Mouse (Mus musculus): ENCODE measurements around the gene Gpr153. TPM values are rescaled to one million over a fixed set of nuclear protein-coding genes. Genes with fewer than 3 reads are reported as not detected.

The Gpr153 gene
- polyA plus RNA-seq, 1 experiment, result 6.5 TPM

DNA sequence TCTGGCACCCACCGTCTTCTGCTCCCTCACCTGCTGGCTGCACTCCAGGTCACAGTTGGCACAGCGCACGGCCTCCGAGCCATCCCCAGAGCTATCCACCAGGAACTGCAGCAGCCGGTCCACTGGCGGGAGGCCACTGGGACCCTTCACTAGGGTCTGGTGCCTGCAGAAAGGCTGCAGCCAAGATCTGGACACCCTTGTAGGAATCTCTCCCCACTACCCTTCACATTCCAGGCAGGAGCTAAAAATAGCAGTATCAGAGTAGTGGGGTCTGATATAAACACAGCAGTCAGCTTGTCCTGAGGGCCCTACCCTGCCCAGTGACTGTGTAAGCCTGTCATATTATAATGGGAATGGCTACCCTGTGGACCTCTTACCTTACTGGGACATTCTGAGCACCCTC lies 43.6 kb downstream of the Gpr153 start:
- no peak overlapping the region for H3K4me3 ChIP-seq
- H3K4me2 ChIP-seq (ENCODE audit: low read depth), result no peak overlapping the region
- TF ChIP-seq POLR2AphosphoS2 (IDR thresholded peaks at IDR 0.05; ENCODE audit: insufficient read length, low read depth) (no peak), MAX (IDR thresholded peaks at IDR 0.05; ENCODE audit: low read depth) (no peak), USF1 (IDR thresholded peaks at IDR 0.05; ENCODE audit: low read depth) (no peak), SRF (IDR thresholded peaks at IDR 0.05; ENCODE audit: control insufficient read depth, insufficient read length, low read depth) (no peak), POLR2A (IDR thresholded peaks at IDR 0.05; ENCODE audit: insufficient read length, low read depth) (no peak), MYOD1 (IDR thresholded peaks at IDR 0.05; ENCODE audit: control insufficient read depth in 1 of 3, insufficient read length in 2 of 3, low read depth in 2 of 3) (no peak), TCF3 (IDR thresholded peaks at IDR 0.05; ENCODE audit: insufficient read length, low read depth) (no peak), TCF12 (IDR thresholded peaks at IDR 0.05; ENCODE audit: insufficient read depth, poor library complexity, severe bottlenecking) (no peak), E2F4 (IDR thresholded peaks at IDR 0.05; ENCODE audit: insufficient read depth) (no peak), MYOG (IDR thresholded peaks at IDR 0.05; ENCODE audit: control insufficient read depth in 1 of 3, insufficient read depth in 1 of 3, insufficient read length in 2 of 3, low read depth in 2 of 3) (no peak), REST (IDR thresholded peaks at IDR 0.05; ENCODE audit: insufficient read depth, insufficient read length) (no peak), CEBPB (IDR thresholded peaks at IDR 0.05; ENCODE audit: insufficient read depth, poor library complexity, severe bottlenecking) (no peak)
- no peaks in the 10 kb centered on the region for H3K79me2 ChIP-seq (ENCODE audit: control insufficient read depth, insufficient read depth)
- H3K36me3 ChIP-seq (ENCODE audit: control insufficient read depth, insufficient read depth), result no peaks in the 10 kb centered on the region
- H3K27me3 ChIP-seq (ENCODE audit: control insufficient read depth, insufficient read depth, insufficient read length), result peaks cover 22% of the 10 kb centered on the region
- H3ac ChIP-seq (ENCODE audit: control insufficient read depth, insufficient read length), result no peak overlapping the region

DNA sequence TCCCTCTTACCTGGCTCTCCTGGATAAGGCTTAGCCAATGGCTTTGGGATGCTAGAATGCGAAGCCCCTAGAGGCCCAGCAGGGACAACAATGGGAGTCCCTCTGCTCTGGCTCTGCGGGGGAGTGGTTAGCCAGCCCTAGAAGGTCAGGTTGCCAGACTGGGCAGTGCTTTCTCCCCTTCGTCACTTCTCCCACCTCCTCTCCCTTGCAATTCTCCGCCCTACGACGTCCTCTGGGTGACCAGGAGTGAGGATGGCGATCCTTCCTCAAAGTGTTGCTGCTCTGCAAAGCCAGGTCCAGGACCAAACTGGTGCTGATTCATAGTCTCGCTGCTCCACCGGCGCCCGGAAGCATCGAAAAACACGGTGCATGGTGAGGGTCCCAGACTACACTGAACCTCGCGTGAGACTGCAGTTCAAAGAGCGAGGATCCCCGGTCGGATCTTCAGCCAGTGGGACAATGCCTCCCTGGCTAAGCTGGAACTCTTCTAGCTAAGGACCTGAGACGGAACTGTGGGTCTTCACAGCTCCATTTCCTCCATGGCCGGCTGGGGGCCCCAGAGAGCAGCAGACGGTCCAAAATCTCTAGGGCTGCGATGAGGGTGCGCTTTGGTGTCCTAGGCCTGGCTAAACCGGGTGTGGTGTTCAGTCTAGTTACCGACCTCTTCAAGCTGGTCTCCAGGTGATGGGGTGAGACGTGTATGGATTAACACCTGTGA lies 44.6 kb downstream of the Gpr153 start, which contains the start of gene Rnf207:
Rnf207 (minus strand) TSS at position 477 of the 718 bp plus-strand sequence.
- no peak for TF ChIP-seq MYOG (IDR thresholded peaks at IDR 0.05; ENCODE audit: control insufficient read depth in 1 of 3, insufficient read depth in 1 of 3, insufficient read length in 2 of 3, low read depth in 2 of 3)
- TF ChIP-seq TCF12 (IDR thresholded peaks at IDR 0.05; ENCODE audit: insufficient read depth, poor library complexity, severe bottlenecking), result no peak
- Histone ChIP-seq H3K79me2 (ENCODE audit: control insufficient read depth, insufficient read depth) (no peaks in the 10 kb centered on the region), H3K27me3 (ENCODE audit: control insufficient read depth, insufficient read depth, insufficient read length) (peaks cover 16% of the 10 kb centered on the region), H3ac (ENCODE audit: control insufficient read depth, insufficient read length) (no peak within 1 kb of the TSS), H3K36me3 (ENCODE audit: control insufficient read depth, insufficient read depth) (no peaks in the 10 kb centered on the region), H3K4me2 (ENCODE audit: low read depth) (peak within 1 kb of the TSS; percentile 75), H3K4me3 (peak within 1 kb of the TSS; percentile 12)

DNA sequence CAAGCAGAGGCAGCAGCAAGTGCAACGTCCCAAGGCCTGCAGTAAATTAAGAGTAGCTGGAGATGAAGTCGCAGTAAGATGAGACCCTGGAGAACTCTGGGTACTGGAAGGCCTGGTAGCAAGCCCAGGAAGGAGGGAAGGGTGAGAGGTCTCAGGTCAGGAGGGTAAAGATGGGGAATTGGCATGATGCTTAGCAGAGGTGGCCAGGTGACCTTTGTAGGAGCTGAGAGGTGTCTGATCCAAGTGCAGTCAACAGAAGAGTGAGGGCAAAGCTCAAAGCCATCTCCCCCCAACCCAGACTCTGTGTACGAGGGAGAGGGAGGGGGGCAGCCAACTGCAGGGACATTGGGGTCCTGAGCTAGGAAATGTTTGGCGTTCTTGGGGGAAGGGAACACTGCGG lies 47.4 kb downstream of the Gpr153 start:
- TF ChIP-seq USF1 (IDR thresholded peaks at IDR 0.05; ENCODE audit: low read depth) (no peak), POLR2AphosphoS2 (IDR thresholded peaks at IDR 0.05; ENCODE audit: insufficient read length, low read depth) (no peak), MYOD1 (IDR thresholded peaks at IDR 0.05; ENCODE audit: control insufficient read depth in 1 of 3, insufficient read length in 2 of 3, low read depth in 2 of 3) (no peak), E2F4 (IDR thresholded peaks at IDR 0.05; ENCODE audit: insufficient read depth) (no peak), MYOG (IDR thresholded peaks at IDR 0.05; ENCODE audit: control insufficient read depth in 1 of 3, insufficient read depth in 1 of 3, insufficient read length in 2 of 3, low read depth in 2 of 3) (no peak), REST (IDR thresholded peaks at IDR 0.05; ENCODE audit: insufficient read depth, insufficient read length) (no peak), CEBPB (IDR thresholded peaks at IDR 0.05; ENCODE audit: insufficient read depth, poor library complexity, severe bottlenecking) (no peak), SRF (IDR thresholded peaks at IDR 0.05; ENCODE audit: control insufficient read depth, insufficient read length, low read depth) (no peak), POLR2A (IDR thresholded peaks at IDR 0.05; ENCODE audit: insufficient read length, low read depth) (no peak), TCF3 (IDR thresholded peaks at IDR 0.05; ENCODE audit: insufficient read length, low read depth) (no peak), TCF12 (IDR thresholded peaks at IDR 0.05; ENCODE audit: insufficient read depth, poor library complexity, severe bottlenecking) (no peak), MAX (IDR thresholded peaks at IDR 0.05; ENCODE audit: low read depth) (no peak)

DNA sequence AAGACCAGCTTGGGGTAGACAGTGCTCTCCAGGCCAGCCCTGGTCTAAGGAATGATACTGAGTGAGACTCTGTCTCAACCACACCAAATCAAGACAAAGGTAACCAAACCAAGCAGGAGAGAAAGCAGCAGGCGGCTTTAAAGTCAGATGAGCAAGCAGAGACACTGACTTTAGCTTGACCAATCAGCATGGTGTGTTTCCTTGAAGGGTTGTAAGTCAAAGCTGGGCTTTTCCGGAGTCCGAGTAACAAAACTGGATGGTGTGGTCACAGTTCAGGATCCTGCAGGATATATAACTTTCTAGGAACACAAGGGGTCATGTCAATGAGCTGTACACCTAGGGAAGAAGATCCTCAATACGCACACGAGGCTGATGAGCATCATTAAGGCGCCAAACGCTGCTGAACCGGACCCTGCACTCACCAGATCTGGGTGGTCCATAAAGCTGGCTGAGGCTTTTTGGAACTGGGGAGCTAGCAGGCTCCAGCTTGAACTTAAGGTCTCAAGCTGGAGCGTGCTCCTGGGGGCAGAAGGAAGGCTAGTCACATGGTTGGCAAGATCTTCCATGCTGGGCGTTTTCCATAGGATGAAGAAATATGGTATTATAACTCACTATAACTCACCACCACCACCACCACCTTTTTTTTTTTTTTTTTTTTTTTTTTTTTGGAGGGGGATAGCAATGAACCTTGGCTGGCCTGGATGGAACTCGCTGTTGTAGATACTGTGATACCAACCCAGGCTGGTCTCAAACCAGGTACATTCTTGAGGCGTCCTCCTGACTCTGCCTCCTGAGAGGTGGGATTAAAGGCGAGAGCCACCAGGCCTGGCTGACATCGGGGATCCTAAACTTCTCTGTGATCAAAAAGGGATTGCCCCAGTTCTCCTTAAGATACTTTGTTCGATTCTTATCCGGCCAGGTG lies 50.9 kb downstream of the Gpr153 start:
- Histone ChIP-seq H3K27me3 (ENCODE audit: control insufficient read depth, insufficient read depth, insufficient read length) (no peaks in the 10 kb centered on the region), H3K36me3 (ENCODE audit: control insufficient read depth, insufficient read depth) (peaks cover 12% of the 10 kb centered on the region), H3K79me2 (ENCODE audit: control insufficient read depth, insufficient read depth) (peaks cover 42% of the 10 kb centered on the region), H3K4me2 (ENCODE audit: low read depth) (peak overlapping the region; percentile 75), H3K4me3 (peak overlapping the region; percentile 82), H3ac (ENCODE audit: control insufficient read depth, insufficient read length) (peak overlapping the region; percentile 58)
- no peak for TF ChIP-seq MYOD1 (IDR thresholded peaks at IDR 0.05; ENCODE audit: control insufficient read depth in 1 of 3, insufficient read length in 2 of 3, low read depth in 2 of 3)
- no peak for TF ChIP-seq TCF3 (IDR thresholded peaks at IDR 0.05; ENCODE audit: insufficient read length, low read depth)
- no peak for TF ChIP-seq REST (IDR thresholded peaks at IDR 0.05; ENCODE audit: insufficient read depth, insufficient read length)
- TF ChIP-seq TCF12 (IDR thresholded peaks at IDR 0.05; ENCODE audit: insufficient read depth, poor library complexity, severe bottlenecking), result no peak
- TF ChIP-seq MYOG (IDR thresholded peaks at IDR 0.05; ENCODE audit: control insufficient read depth in 1 of 3, insufficient read depth in 1 of 3, insufficient read length in 2 of 3, low read depth in 2 of 3), result no peak
- TF ChIP-seq POLR2A (IDR thresholded peaks at IDR 0.05; ENCODE audit: insufficient read length, low read depth), result no peak
- no peak for TF ChIP-seq E2F4 (IDR thresholded peaks at IDR 0.05; ENCODE audit: insufficient read depth)

More for the DNA sequence above, 47.4 kb downstream of the Gpr153 start:
- H3K79me2 ChIP-seq (ENCODE audit: control insufficient read depth, insufficient read depth), result peaks cover 8% of the 10 kb centered on the region
- H3ac ChIP-seq (ENCODE audit: control insufficient read depth, insufficient read length), result no peak overlapping the region
- H3K36me3 ChIP-seq (ENCODE audit: control insufficient read depth, insufficient read depth), result no peaks in the 10 kb centered on the region
- no peak overlapping the region for H3K4me3 ChIP-seq
- no peaks in the 10 kb centered on the region for H3K27me3 ChIP-seq (ENCODE audit: control insufficient read depth, insufficient read depth, insufficient read length)
- H3K4me2 ChIP-seq (ENCODE audit: low read depth), result no peak overlapping the region
